Mouse (Mus musculus): ENCODE measurements around the gene Qser1. TPM values are rescaled to one million over a fixed set of nuclear protein-coding genes. Genes with fewer than 3 reads are reported as not detected.

Gene Qser1
- polyA plus RNA-seq, 1 experiment = 7.9 TPM

- H3K36me3 ChIP-seq (ENCODE audit: control insufficient read depth, insufficient read depth, low read length) = no peaks in the 10 kb centered on the region
- H3K4me3 ChIP-seq (ENCODE audit: control insufficient read depth, low read depth, low read length) = no peak overlapping the region
- no peaks in the 10 kb centered on the region; the same call in 1 of the 2 replicates for H3K27me3 ChIP-seq (ENCODE audit: control insufficient read depth, insufficient read depth, low read length)
- peaks cover 6% of the 10 kb centered on the region for H3K4me1 ChIP-seq (ENCODE audit: control insufficient read depth, insufficient read depth, low read length)
- TF ChIP-seq CTCF (IDR thresholded peaks at IDR 0.05; ENCODE audit: control insufficient read depth, insufficient read depth, insufficient replicate concordance, low read depth, low read length) (no peak), POLR2A (IDR thresholded peaks at IDR 0.05; ENCODE audit: control insufficient read depth, low read depth, low read length) (no peak)
- H3K27ac ChIP-seq (ENCODE audit: control insufficient read depth, insufficient read depth, low read depth, low read length) = no peak overlapping the region
Observed at GRCm38 (mm10) chr2:104852546-104852945, 36.0 kb upstream of the Qser1 start.

- Histone ChIP-seq H3K27me3 (ENCODE audit: control insufficient read depth, insufficient read depth, low read length) (no peaks in the 10 kb centered on the region; the same call in 1 of the 2 replicates), H3K4me3 (ENCODE audit: control insufficient read depth, low read depth, low read length) (no peak overlapping the region), H3K4me1 (ENCODE audit: control insufficient read depth, insufficient read depth, low read length) (peaks cover 6% of the 10 kb centered on the region), H3K36me3 (ENCODE audit: control insufficient read depth, insufficient read depth, low read length) (no peaks in the 10 kb centered on the region), H3K27ac (ENCODE audit: control insufficient read depth, insufficient read depth, low read depth, low read length) (no peak overlapping the region)
- TF ChIP-seq CTCF (IDR thresholded peaks at IDR 0.05; ENCODE audit: control insufficient read depth, insufficient read depth, insufficient replicate concordance, low read depth, low read length) = no peak
- TF ChIP-seq POLR2A (IDR thresholded peaks at IDR 0.05; ENCODE audit: control insufficient read depth, low read depth, low read length) = no peak
Observed at GRCm38 (mm10) chr2:104851686-104852085, 35.1 kb upstream of the Qser1 start.

GRCm38 (mm10) chr2:104849991-104850359 lies 33.4 kb upstream of the Qser1 start:
- peaks cover 6% of the 10 kb centered on the region for H3K4me1 ChIP-seq (ENCODE audit: control insufficient read depth, insufficient read depth, low read length)
- TF ChIP-seq POLR2A (IDR thresholded peaks at IDR 0.05; ENCODE audit: control insufficient read depth, low read depth, low read length) (no peak), CTCF (IDR thresholded peaks at IDR 0.05; ENCODE audit: control insufficient read depth, insufficient read depth, insufficient replicate concordance, low read depth, low read length) (no peak)
- H3K27me3 ChIP-seq (ENCODE audit: control insufficient read depth, insufficient read depth, low read length) = no peaks in the 10 kb centered on the region; the same call in 1 of the 2 replicates
- no peaks in the 10 kb centered on the region for H3K36me3 ChIP-seq (ENCODE audit: control insufficient read depth, insufficient read depth, low read length)
- H3K4me3 ChIP-seq (ENCODE audit: control insufficient read depth, low read depth, low read length) = peak overlapping the region; percentile 85
- H3K27ac ChIP-seq (ENCODE audit: control insufficient read depth, insufficient read depth, low read depth, low read length) = no peak overlapping the region

- TF ChIP-seq POLR2A (IDR thresholded peaks at IDR 0.05; ENCODE audit: control insufficient read depth, low read depth, low read length) (no peak), CTCF (IDR thresholded peaks at IDR 0.05; ENCODE audit: control insufficient read depth, insufficient read depth, insufficient replicate concordance, low read depth, low read length) (no peak)
- Histone ChIP-seq H3K4me1 (ENCODE audit: control insufficient read depth, insufficient read depth, low read length) (peaks cover 6% of the 10 kb centered on the region), H3K27ac (ENCODE audit: control insufficient read depth, insufficient read depth, low read depth, low read length) (no peak within 1 kb of the TSS), H3K4me3 (ENCODE audit: control insufficient read depth, low read depth, low read length) (peak within 1 kb of the TSS; percentile 85), H3K27me3 (ENCODE audit: control insufficient read depth, insufficient read depth, low read length) (no peaks in the 10 kb centered on the region; the same call in 1 of the 2 replicates), H3K36me3 (ENCODE audit: control insufficient read depth, insufficient read depth, low read length) (no peaks in the 10 kb centered on the region)
Observed at GRCm38 (mm10) chr2:104849276-104849990, 32.9 kb upstream of the Qser1 start, which contains the start of gene Prrg4. Gene Prrg4, minus strand, starts transcription at chr2:104849876.

GRCm38 (mm10) chr2:104848235-104849161 lies 31.9 kb upstream of the Qser1 start:
- no peak overlapping the region for H3K4me3 ChIP-seq (ENCODE audit: control insufficient read depth, low read depth, low read length)
- H3K27ac ChIP-seq (ENCODE audit: control insufficient read depth, insufficient read depth, low read depth, low read length) = no peak overlapping the region
- H3K27me3 ChIP-seq (ENCODE audit: control insufficient read depth, insufficient read depth, low read length) = no peaks in the 10 kb centered on the region; the same call in 1 of the 2 replicates
- H3K4me1 ChIP-seq (ENCODE audit: control insufficient read depth, insufficient read depth, low read length) = peaks cover 6% of the 10 kb centered on the region
- no peak for TF ChIP-seq POLR2A (IDR thresholded peaks at IDR 0.05; ENCODE audit: control insufficient read depth, low read depth, low read length)
- TF ChIP-seq CTCF (IDR thresholded peaks at IDR 0.05; ENCODE audit: control insufficient read depth, insufficient read depth, insufficient replicate concordance, low read depth, low read length) = no peak
- H3K36me3 ChIP-seq (ENCODE audit: control insufficient read depth, insufficient read depth, low read length) = no peaks in the 10 kb centered on the region

GRCm38 (mm10) chr2:104847645-104848044 lies 31.1 kb upstream of the Qser1 start:
- Histone ChIP-seq H3K4me3 (ENCODE audit: control insufficient read depth, low read depth, low read length) (no peak overlapping the region), H3K36me3 (ENCODE audit: control insufficient read depth, insufficient read depth, low read length) (no peaks in the 10 kb centered on the region), H3K27me3 (ENCODE audit: control insufficient read depth, insufficient read depth, low read length) (no peaks in the 10 kb centered on the region; the same call in 1 of the 2 replicates), H3K4me1 (ENCODE audit: control insufficient read depth, insufficient read depth, low read length) (peaks cover 6% of the 10 kb centered on the region), H3K27ac (ENCODE audit: control insufficient read depth, insufficient read depth, low read depth, low read length) (no peak overlapping the region)
- TF ChIP-seq POLR2A (IDR thresholded peaks at IDR 0.05; ENCODE audit: control insufficient read depth, low read depth, low read length) (no peak), CTCF (IDR thresholded peaks at IDR 0.05; ENCODE audit: control insufficient read depth, insufficient read depth, insufficient replicate concordance, low read depth, low read length) (no peak)
